Mouse (Mus musculus): ENCODE results near the gene Map4k4.

Gene Map4k4

GRCm38 (mm10) chr1:40033743-40034420, 133.2 kb downstream of the Map4k4 start:
- no peak for DNase-seq (ENCODE audit: low spot score in 2 of 2)

GRCm38 (mm10) chr1:40037831-40038230, 137.1 kb downstream of the Map4k4 start:
- DNase-seq (ENCODE audit: low spot score in 2 of 2), result no peak

- DNase-seq (ENCODE audit: low spot score in 2 of 2), result no peak
Measured at GRCm38 (mm10) chr1:40045686-40046085, 145.0 kb downstream of the Map4k4 start.

GRCm38 (mm10) chr1:40046600-40046999, 145.9 kb downstream of the Map4k4 start:
- no peak for DNase-seq (ENCODE audit: low spot score in 2 of 2)

GRCm38 (mm10) chr1:40051157-40051556, 150.4 kb downstream of the Map4k4 start:
- DNase-seq (ENCODE audit: low spot score in 2 of 2), result no peak

GRCm38 (mm10) chr1:40052156-40052555, 151.4 kb downstream of the Map4k4 start:
- no peak for DNase-seq (ENCODE audit: low spot score in 2 of 2)

- DNase-seq (ENCODE audit: low spot score in 2 of 2), result no peak
Measured at GRCm38 (mm10) chr1:40053071-40053470, 152.4 kb downstream of the Map4k4 start.

GRCm38 (mm10) chr1:40055051-40055450, 154.3 kb downstream of the Map4k4 start:
- no peak for DNase-seq (ENCODE audit: low spot score in 2 of 2)

GRCm38 (mm10) chr1:40055963-40056362, 155.2 kb downstream of the Map4k4 start:
- DNase-seq (ENCODE audit: low spot score in 2 of 2), result no peak

GRCm38 (mm10) chr1:40057351-40057750, 156.6 kb downstream of the Map4k4 start:
- DNase-seq (ENCODE audit: low spot score in 2 of 2), result no peak

- no peak for DNase-seq (ENCODE audit: low spot score in 2 of 2)
Measured at GRCm38 (mm10) chr1:40058013-40058412, 157.3 kb downstream of the Map4k4 start.

- DNase-seq (ENCODE audit: low spot score in 2 of 2), result no peak
Measured at GRCm38 (mm10) chr1:40059122-40059774, 158.5 kb downstream of the Map4k4 start.

- no peak for DNase-seq (ENCODE audit: low spot score in 2 of 2)
Measured at GRCm38 (mm10) chr1:40061359-40061758, 160.6 kb downstream of the Map4k4 start.

- DNase-seq (ENCODE audit: low spot score in 2 of 2), result no peak
Measured at GRCm38 (mm10) chr1:40063409-40063808, 162.7 kb downstream of the Map4k4 start.

- no peak for DNase-seq (ENCODE audit: low spot score in 2 of 2)
Measured at GRCm38 (mm10) chr1:40064508-40064907, 163.8 kb downstream of the Map4k4 start.

- no peak for DNase-seq (ENCODE audit: low spot score in 2 of 2)
Measured at GRCm38 (mm10) chr1:40072558-40072957, 171.8 kb downstream of the Map4k4 start.

GRCm38 (mm10) chr1:40073779-40074178, 173.1 kb downstream of the Map4k4 start, which contains the start of gene Il1r2:
TSS of gene Il1r2 (plus strand) at chr1:40074079.
- no peak for DNase-seq (ENCODE audit: low spot score in 2 of 2)
